Comparison of ENCODE assay signal across 9 mouse cellular contexts in genomic region chr8:105355179-105356024, GRCm38 (mm10). TPM values are rescaled to one million over a fixed set of nuclear protein-coding genes. Genes with fewer than 3 reads are reported as not detected.
DNase-seq lines count a peak whose midpoint lies in the region; ATAC-seq and TF ChIP-seq lines count a peak whose summit lies in the region.
"Had no signal": no experiment of that assay in that cellular context is flagged by ENCODE, and none has a peak within 500 bp of the region (broad histone marks: within the 10 kb centered on the region; RNA-seq: fewer than 3 reads in every experiment).

No protein-coding gene starts in this region.

- no peak for TF ChIP-seq POLR2A in cerebellum, adult 2 months (IDR thresholded peaks at IDR 0.05; ENCODE audit: borderline replicate concordance, insufficient read depth, low read length)

- WGBS in cerebellum, adult 2 months = 62% methylated on average over 26 of the region's 26 CpGs
- 72% methylated on average over 26 of the region's 26 CpGs for WGBS in stomach, postnatal 0 days

- H3K4me3 ChIP-seq in cerebellum, adult 2 months (replicated peaks; ENCODE audit: insufficient read depth, low read depth, low read length) = no peak overlapping the region
- H3K4me3 ChIP-seq in stomach, postnatal 0 days (ENCODE audit: low read depth, low read length) = no peak overlapping the region

- no peak for TF ChIP-seq EP300 in stomach, postnatal 0 days (optimal IDR thresholded peaks at IDR 0.05)

- DNase-seq in cerebellum, adult 2 months = no peak
- DNase-seq in cerebellum, adult 8-10 months = no peak
- DNase-seq in 3T3-L1 (ENCODE audit: low read depth, low spot score) = peak; percentile 89
- DNase-seq in embryo, embryonic 9.5 days (ENCODE audit: extremely low spot score) = peak; percentile 71
- DNase-seq in kidney, postnatal 36 days = peak; percentile 74 to 77
- DNase-seq in stomach, postnatal 0 days (ENCODE audit: low spot score) = no peak
- no peak for DNase-seq in retina, postnatal 1 day
- DNase-seq in right cerebral cortex, postnatal 14 days = no peak
- DNase-seq: lung, postnatal 14 days had no signal

- 0 out of 2 replicates have a peak overlapping the region, but pooled peaks have one; percentile 12 for H3K27ac ChIP-seq in cerebellum, adult 2 months (ENCODE audit: insufficient read depth, low read length)
- no peak overlapping the region for H3K27ac ChIP-seq in stomach, postnatal 0 days (replicated peaks)

- H3K4me2 ChIP-seq in stomach, postnatal 0 days (replicated peaks; ENCODE audit: low read depth) = no peak overlapping the region

- no peak for ATAC-seq in stomach, postnatal 0 days (ENCODE audit: low FRiP score, low TSS enrichment)

- no peaks in the 10 kb centered on the region for H3K27me3 ChIP-seq in cerebellum, adult 2 months (ENCODE audit: control insufficient read depth, insufficient read depth, low read length)
- no peaks in the 10 kb centered on the region for H3K27me3 ChIP-seq in stomach, postnatal 0 days (ENCODE audit: control insufficient read depth, insufficient read depth, low read length)

- no peak overlapping the region for H3K9ac ChIP-seq in stomach, postnatal 0 days (ENCODE audit: low read length)

- peaks cover 23% of the 10 kb centered on the region for H3K4me1 ChIP-seq in cerebellum, adult 2 months (ENCODE audit: control insufficient read depth, insufficient read depth, low read length)
- H3K4me1 ChIP-seq in stomach, postnatal 0 days (replicated peaks; ENCODE audit: control insufficient read depth, insufficient read depth) = no peaks in the 10 kb centered on the region

- no peaks in the 10 kb centered on the region for H3K36me3 ChIP-seq in stomach, postnatal 0 days (ENCODE audit: control insufficient read depth, insufficient read depth, low read length)

- no peaks in the 10 kb centered on the region for H3K9me3 ChIP-seq in stomach, postnatal 0 days (ENCODE audit: control insufficient read depth, low read length)

- no peak for TF ChIP-seq CTCF in cerebellum, adult 2 months (IDR thresholded peaks at IDR 0.05; ENCODE audit: borderline replicate concordance, insufficient read depth, low read depth, low read length)
- no peak for TF ChIP-seq CTCF in stomach, postnatal 0 days (IDR thresholded peaks at IDR 0.05; ENCODE audit: low read depth)

RNA-seq across cellular contexts. Expression of gene Slc9a5, which starts 6.8 kb away (rescaled TPM):
- 51.7 and 62.0 TPM in 2 replicates for polyA plus RNA-seq in cerebellum, adult 2 months (2012; rRNA removed)
- 0.29 and 0.40 TPM in 2 replicates for polyA plus RNA-seq in stomach, postnatal 0 days (2015; fragmentation: Nextera tagmentation; extraction: Ambion mirVana)

RNA-seq across cellular contexts. Expression of gene Fhod1, which starts 7.6 kb away (rescaled TPM):
- polyA plus RNA-seq in cerebellum, adult 2 months (2012; rRNA removed) = 4.0 and 4.2 TPM in 2 replicates
- 0.63 and 0.93 TPM in 2 replicates for polyA plus RNA-seq in stomach, postnatal 0 days (2015; fragmentation: Nextera tagmentation; extraction: Ambion mirVana)

RNA-seq across cellular contexts. Expression of gene Plekhg4, which starts 17.7 kb away (rescaled TPM):
- polyA plus RNA-seq in cerebellum, adult 2 months (2012; rRNA removed) = 11.0 and 13.5 TPM in 2 replicates
- polyA plus RNA-seq in stomach, postnatal 0 days (2015; fragmentation: Nextera tagmentation; extraction: Ambion mirVana) = 0.05 and 0.10 TPM in 2 replicates

RNA-seq across cellular contexts. Expression of gene Tmem208, which starts 29.2 kb away (rescaled TPM):
- 106 and 110 TPM in 2 replicates for polyA plus RNA-seq in cerebellum, adult 2 months (2012; rRNA removed)
- polyA plus RNA-seq in stomach, postnatal 0 days (2015; fragmentation: Nextera tagmentation; extraction: Ambion mirVana) = 105 and 111 TPM in 2 replicates

RNA-seq across cellular contexts. Expression of gene Lrrc29, which starts 29.3 kb away (rescaled TPM):
- polyA plus RNA-seq in cerebellum, adult 2 months (2012; rRNA removed) = 5.0 and 6.3 TPM in 2 replicates
- 2.7 and 2.8 TPM in 2 replicates for polyA plus RNA-seq in stomach, postnatal 0 days (2015; fragmentation: Nextera tagmentation; extraction: Ambion mirVana)

Comparison
In these comparisons a context has a peak if more than half of its experiments do, and no peak if none do; other contexts are left out.
1. DNase-seq: peak in 3T3-L1 (single experiment), embryo, embryonic 9.5 days (single experiment) and kidney, postnatal 36 days (2 of 2); none in cerebellum, adult 2 months (0 of 2), cerebellum, adult 8-10 months (single experiment), stomach, postnatal 0 days (single experiment), retina, postnatal 1 day (single experiment) and right cerebral cortex, postnatal 14 days (single experiment).
2. RNA of gene Slc9a5, which starts 6.8 kb away (polyA plus RNA-seq): 51.7 to 62.0 TPM in cerebellum, adult 2 months; 0.29 to 0.40 TPM in stomach, postnatal 0 days; every median in the first group is over 10 times any median in the second.
3. RNA of gene Plekhg4, which starts 17.7 kb away (polyA plus RNA-seq): 11.0 to 13.5 TPM in cerebellum, adult 2 months; 0.05 to 0.10 TPM in stomach, postnatal 0 days; every median in the first group is over 10 times any median in the second.